Mouse (Mus musculus): ENCODE results near the gene Snapc1.
A peak's percentile ranks its signal among the peaks of the same experiment; 100 is the strongest.

Snapc1 gene

GRCm38 (mm10) chr12:73964291-73965281 is at the start of gene Snapc1:
TSS of gene Snapc1 (plus strand) at chr12:73964481.
- peak; percentile 98 for DNase-seq (ENCODE audit: low read depth, low spot score)
- H3K36me3 ChIP-seq (ENCODE audit: control insufficient read depth, insufficient read depth, low read length, poor library complexity, severe bottlenecking), result peaks cover 7% of the 10 kb centered on the region

DNA sequence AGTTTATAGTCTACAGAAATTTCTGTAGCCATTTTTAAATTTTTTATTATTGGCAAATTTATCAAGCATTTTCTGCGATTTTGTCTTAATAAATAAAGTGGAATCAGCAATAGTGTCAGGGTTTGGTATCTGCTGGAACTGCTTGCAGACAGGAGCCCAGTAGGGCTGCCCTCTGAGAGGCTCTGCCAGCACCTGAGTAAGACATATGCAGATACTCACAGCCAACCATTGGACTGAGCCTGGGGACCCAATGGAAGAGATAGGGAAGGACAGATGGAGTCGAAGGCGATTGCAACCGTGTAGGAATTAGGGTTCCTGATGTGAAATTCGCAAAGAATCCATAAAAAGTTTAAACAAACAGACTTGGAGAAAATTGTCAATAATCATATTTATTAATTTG is 45.8 kb upstream of the Snapc1 start:
- Histone ChIP-seq H3K36me3 (ENCODE audit: control insufficient read depth, insufficient read depth, low read length, poor library complexity, severe bottlenecking) (no peaks in the 10 kb centered on the region), H3K27me3 (ENCODE audit: control insufficient read depth, insufficient read depth, low read length, poor library complexity, severe bottlenecking) (no peaks in the 10 kb centered on the region)
- DNase-seq (ENCODE audit: low read depth, low spot score), result no peak

More at GRCm38 (mm10) chr12:73964291-73965281, at the start of gene Snapc1:
- no peaks in the 10 kb centered on the region for H3K27me3 ChIP-seq (ENCODE audit: control insufficient read depth, insufficient read depth, low read length, poor library complexity, severe bottlenecking)

- Histone ChIP-seq H3K36me3 (ENCODE audit: control insufficient read depth, insufficient read depth, low read length, poor library complexity, severe bottlenecking) (peaks cover 9% of the 10 kb centered on the region), H3K27me3 (ENCODE audit: control insufficient read depth, insufficient read depth, low read length, poor library complexity, severe bottlenecking) (no peaks in the 10 kb centered on the region)
- DNase-seq (ENCODE audit: low read depth, low spot score), result no peak
These were observed 34.0 kb upstream of the Snapc1 start for GRCm38 (mm10) chr12:73930266-73930665.

DNA sequence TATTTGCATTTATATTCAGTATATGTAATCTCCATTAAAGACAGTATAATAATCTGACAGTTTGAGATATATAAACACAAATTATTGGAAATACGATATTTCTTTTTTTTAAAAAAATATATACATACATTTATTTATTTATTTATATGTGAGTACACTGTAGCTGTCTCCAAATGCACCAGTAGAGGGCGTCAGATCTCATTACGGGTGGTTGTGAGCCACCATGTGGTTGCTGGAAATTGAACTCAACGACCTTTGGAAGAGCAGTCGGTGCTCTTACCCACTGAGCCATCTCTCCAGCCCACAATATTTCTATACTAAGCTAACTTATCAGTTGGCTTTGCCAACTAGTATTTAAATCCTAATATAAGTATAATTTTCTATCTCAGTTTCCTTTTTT is 33.0 kb upstream of the Snapc1 start:
- DNase-seq (ENCODE audit: low read depth, low spot score), result peak; percentile 71
- H3K27me3 ChIP-seq (ENCODE audit: control insufficient read depth, insufficient read depth, low read length, poor library complexity, severe bottlenecking), result no peaks in the 10 kb centered on the region
- H3K36me3 ChIP-seq (ENCODE audit: control insufficient read depth, insufficient read depth, low read length, poor library complexity, severe bottlenecking), result peaks cover 10% of the 10 kb centered on the region

- Histone ChIP-seq H3K27me3 (ENCODE audit: control insufficient read depth, insufficient read depth, low read length, poor library complexity, severe bottlenecking) (no peaks in the 10 kb centered on the region), H3K36me3 (ENCODE audit: control insufficient read depth, insufficient read depth, low read length, poor library complexity, severe bottlenecking) (peaks cover 12% of the 10 kb centered on the region)
- no peak for DNase-seq (ENCODE audit: low read depth, low spot score)
These were observed 29.8 kb upstream of the Snapc1 start for GRCm38 (mm10) chr12:73934528-73934927.

GRCm38 (mm10) chr12:73937353-73937752 is 26.9 kb upstream of the Snapc1 start, which contains the start of gene Gm49321:
TSS of gene Gm49321 (plus strand) at chr12:73937653.
- Histone ChIP-seq H3K36me3 (ENCODE audit: control insufficient read depth, insufficient read depth, low read length, poor library complexity, severe bottlenecking) (peaks cover 10% of the 10 kb centered on the region), H3K27me3 (ENCODE audit: control insufficient read depth, insufficient read depth, low read length, poor library complexity, severe bottlenecking) (no peaks in the 10 kb centered on the region)
- no peak for DNase-seq (ENCODE audit: low read depth, low spot score)

- Histone ChIP-seq H3K27me3 (ENCODE audit: control insufficient read depth, insufficient read depth, low read length, poor library complexity, severe bottlenecking) (no peaks in the 10 kb centered on the region), H3K36me3 (ENCODE audit: control insufficient read depth, insufficient read depth, low read length, poor library complexity, severe bottlenecking) (peaks cover 13% of the 10 kb centered on the region)
- no peak for DNase-seq (ENCODE audit: low read depth, low spot score)
These were observed 24.7 kb upstream of the Snapc1 start for GRCm38 (mm10) chr12:73939542-73939941.

- peaks cover 8% of the 10 kb centered on the region; the same call in 1 of the 2 replicates for H3K36me3 ChIP-seq (ENCODE audit: control insufficient read depth, insufficient read depth, low read length, poor library complexity, severe bottlenecking)
- no peak for DNase-seq (ENCODE audit: low read depth, low spot score)
- no peaks in the 10 kb centered on the region for H3K27me3 ChIP-seq (ENCODE audit: control insufficient read depth, insufficient read depth, low read length, poor library complexity, severe bottlenecking)
These were observed 15.9 kb upstream of the Snapc1 start for GRCm38 (mm10) chr12:73948415-73948814.

DNA sequence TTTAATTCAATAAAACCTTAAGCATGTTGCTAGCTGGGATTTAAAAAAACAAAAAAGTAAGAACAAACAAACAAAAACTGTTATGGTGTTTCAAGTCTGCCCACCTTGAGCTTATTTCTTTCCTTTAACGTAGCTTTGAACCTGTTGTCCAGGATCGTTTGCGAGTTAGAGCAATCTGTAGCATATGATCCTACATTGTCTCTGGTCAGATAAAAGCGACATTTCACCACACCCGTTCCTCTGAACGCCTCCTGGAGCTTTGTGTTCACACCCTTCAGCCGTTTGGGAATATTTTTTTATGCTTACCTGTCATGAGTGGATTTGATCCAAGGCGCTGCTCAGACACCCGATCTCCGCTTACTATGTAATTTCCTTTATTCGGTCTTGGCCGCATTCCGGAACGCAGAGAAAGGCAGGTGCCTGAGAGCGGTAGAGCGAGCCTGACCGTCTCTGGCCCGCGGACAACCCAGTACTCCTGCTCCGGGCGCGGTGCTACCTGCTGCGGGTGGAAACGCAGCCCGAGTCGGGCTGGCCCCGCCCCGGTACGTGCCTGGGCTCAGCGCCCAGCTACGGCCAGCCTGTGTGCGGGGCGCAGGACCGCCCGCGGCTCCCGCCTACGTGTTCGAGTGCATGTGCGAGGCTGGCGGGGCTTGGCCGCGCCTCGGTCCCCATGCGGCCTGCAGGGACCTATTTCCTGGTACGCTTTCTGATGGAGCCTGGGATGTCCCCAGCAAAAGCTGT is 14.8 kb upstream of the Snapc1 start:
- Histone ChIP-seq H3K27me3 (ENCODE audit: control insufficient read depth, insufficient read depth, low read length, poor library complexity, severe bottlenecking) (no peaks in the 10 kb centered on the region), H3K36me3 (ENCODE audit: control insufficient read depth, insufficient read depth, low read length, poor library complexity, severe bottlenecking) (peaks cover 5% of the 10 kb centered on the region; the same call in 1 of the 2 replicates)
- peak; percentile 25 for DNase-seq (ENCODE audit: low read depth, low spot score)

DNA sequence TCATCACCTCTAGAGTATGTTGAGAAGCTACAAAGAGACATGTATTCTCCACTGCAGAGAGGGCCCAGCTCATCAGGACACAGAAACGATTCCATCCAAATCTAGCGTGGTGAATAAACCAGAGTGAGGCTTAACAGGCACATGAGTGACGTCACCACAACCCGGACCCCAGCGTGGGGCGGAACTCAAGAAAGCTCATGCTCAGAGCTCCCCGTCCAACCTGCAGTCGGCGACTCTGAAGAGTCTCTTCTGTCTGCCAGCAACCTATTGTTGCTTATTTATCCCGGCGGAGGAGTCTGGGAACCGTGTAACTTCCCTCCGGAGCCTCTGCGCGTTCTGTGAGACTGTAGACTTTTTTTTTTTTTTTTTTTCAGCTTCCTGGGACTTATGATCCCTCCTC is 11.4 kb upstream of the Snapc1 start:
- peak; percentile 50 for DNase-seq (ENCODE audit: low read depth, low spot score)
- H3K36me3 ChIP-seq (ENCODE audit: control insufficient read depth, insufficient read depth, low read length, poor library complexity, severe bottlenecking), result no peaks in the 10 kb centered on the region
- no peaks in the 10 kb centered on the region for H3K27me3 ChIP-seq (ENCODE audit: control insufficient read depth, insufficient read depth, low read length, poor library complexity, severe bottlenecking)

- Histone ChIP-seq H3K27me3 (ENCODE audit: control insufficient read depth, insufficient read depth, low read length, poor library complexity, severe bottlenecking) (no peaks in the 10 kb centered on the region), H3K36me3 (ENCODE audit: control insufficient read depth, insufficient read depth, low read length, poor library complexity, severe bottlenecking) (no peaks in the 10 kb centered on the region)
- DNase-seq (ENCODE audit: low read depth, low spot score), result peak; percentile 6
These were observed 10.7 kb upstream of the Snapc1 start for GRCm38 (mm10) chr12:73953420-73954186.

DNA sequence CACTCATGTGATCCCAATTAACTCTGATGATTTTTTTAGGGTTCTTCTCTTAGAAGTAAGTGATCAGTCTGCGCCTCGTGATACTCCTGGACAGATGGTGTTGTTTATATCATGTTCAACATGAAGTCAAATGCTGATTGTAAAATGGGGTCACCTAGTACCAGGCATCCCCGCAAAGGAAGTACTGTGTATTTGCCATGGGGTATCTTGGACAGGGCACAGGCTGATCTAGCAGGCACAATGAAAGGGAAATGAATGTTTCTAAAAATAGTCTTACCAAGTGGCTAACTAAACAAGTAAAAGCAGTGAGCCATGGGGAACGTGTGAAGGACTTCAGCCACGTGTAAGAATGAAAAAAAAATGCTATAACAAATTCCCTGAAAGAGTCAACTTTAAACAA is 9.5 kb upstream of the Snapc1 start:
- no peaks in the 10 kb centered on the region for H3K27me3 ChIP-seq (ENCODE audit: control insufficient read depth, insufficient read depth, low read length, poor library complexity, severe bottlenecking)
- H3K36me3 ChIP-seq (ENCODE audit: control insufficient read depth, insufficient read depth, low read length, poor library complexity, severe bottlenecking), result no peaks in the 10 kb centered on the region
- DNase-seq (ENCODE audit: low read depth, low spot score), result no peak

GRCm38 (mm10) chr12:73957676-73958075 is 6.6 kb upstream of the Snapc1 start:
- DNase-seq (ENCODE audit: low read depth, low spot score), result no peak
- Histone ChIP-seq H3K27me3 (ENCODE audit: control insufficient read depth, insufficient read depth, low read length, poor library complexity, severe bottlenecking) (no peaks in the 10 kb centered on the region), H3K36me3 (ENCODE audit: control insufficient read depth, insufficient read depth, low read length, poor library complexity, severe bottlenecking) (no peaks in the 10 kb centered on the region)

GRCm38 (mm10) chr12:73958830-73959229 is 5.5 kb upstream of the Snapc1 start:
- Histone ChIP-seq H3K36me3 (ENCODE audit: control insufficient read depth, insufficient read depth, low read length, poor library complexity, severe bottlenecking) (no peaks in the 10 kb centered on the region), H3K27me3 (ENCODE audit: control insufficient read depth, insufficient read depth, low read length, poor library complexity, severe bottlenecking) (no peaks in the 10 kb centered on the region)
- DNase-seq (ENCODE audit: low read depth, low spot score), result no peak
